Mouse (Mus musculus) brain, embryonic 18.5 days (tissue): Measurements from ENCODE around the gene Lrig1.
"Not testable (repeated sequence)": the region's sequence is repeated elsewhere in the genome, so short reads cannot be mapped to it uniquely, and the experiment has no call there.

Source experiments
- DNase-seq: peaks from one replicate; pipeline ENCODE4 v3.0.0-alpha.2; 2012; ENCODE audit warnings: low read depth, low spot score

Lrig1 gene

DNA sequence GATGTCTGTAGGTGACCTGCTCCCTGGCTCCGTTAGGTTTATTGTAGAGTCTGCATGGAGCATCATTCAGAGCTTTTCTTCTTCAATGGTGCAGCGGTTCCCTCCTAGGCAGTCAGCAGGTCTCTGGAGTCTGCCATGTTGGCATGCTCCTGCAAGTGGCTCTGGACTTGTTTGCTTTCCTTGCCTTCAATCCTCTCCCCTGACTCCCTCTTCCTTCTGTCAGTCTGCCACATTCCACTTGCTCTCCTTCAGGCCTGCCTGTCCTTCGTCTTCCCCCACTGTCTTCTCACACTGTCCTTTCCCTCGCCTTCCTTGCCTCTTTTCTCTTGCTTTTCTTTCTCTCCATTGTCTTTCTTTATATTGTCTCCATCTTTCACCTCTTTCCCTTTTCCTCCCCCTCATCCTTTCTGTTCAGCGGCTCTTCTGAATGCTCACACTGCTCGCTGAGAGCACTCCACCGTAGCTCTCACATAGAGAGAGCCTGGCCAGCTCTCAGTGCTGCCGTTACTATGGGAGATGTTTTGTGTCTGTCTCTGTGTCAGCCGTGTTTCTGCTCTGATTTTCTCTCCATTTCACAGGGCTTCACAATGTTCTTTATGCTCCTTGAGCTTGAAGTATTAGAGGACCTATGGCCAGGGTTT lies 124.3 kb downstream of the Lrig1 start:
- no peak for DNase-seq

- DNase-seq, result no peak
Measured at GRCm38 (mm10) chr6:94568040-94568439, 131.9 kb downstream of the Lrig1 start.

- DNase-seq, result no peak
Measured at GRCm38 (mm10) chr6:94565766-94566165, 134.2 kb downstream of the Lrig1 start.

- no peak for DNase-seq
Measured at GRCm38 (mm10) chr6:94563203-94563940, 136.6 kb downstream of the Lrig1 start.

DNA sequence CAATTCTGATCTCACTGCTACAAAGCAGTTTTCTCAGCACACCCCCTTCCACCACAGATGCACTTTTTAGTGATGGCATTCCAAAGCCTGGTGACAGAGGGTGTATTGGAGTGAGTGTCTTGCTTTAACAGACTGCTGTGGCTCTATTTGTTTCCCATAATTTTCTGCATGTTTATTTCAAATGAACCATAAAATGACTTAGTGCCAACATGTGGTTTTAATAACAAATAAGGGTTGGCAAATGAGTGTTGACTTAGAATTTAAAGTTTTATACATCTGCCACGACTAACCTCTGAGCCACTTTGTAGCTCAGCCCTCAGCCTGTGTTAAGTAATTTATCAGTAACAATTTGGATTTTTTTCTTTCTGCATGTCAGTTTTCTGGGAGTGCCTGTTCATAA lies 138.6 kb downstream of the Lrig1 start:
- DNase-seq, result no peak

- no peak for DNase-seq
Measured at GRCm38 (mm10) chr6:94560896-94561295, 139.1 kb downstream of the Lrig1 start.

GRCm38 (mm10) chr6:94558603-94559002 lies 141.4 kb downstream of the Lrig1 start:
- not testable (repeated sequence) for DNase-seq
